Mouse (Mus musculus) naive thymus-derived CD4-positive, alpha-beta T cell, adult 5 months (primary cell): Measurements from ENCODE around the gene Ifne. TPM values are rescaled to one million over a fixed set of nuclear protein-coding genes. Genes with fewer than 3 reads are reported as not detected.

ENCODE experiments used
- polyA plus RNA-seq: library from polyadenylated mRNA; unstranded; fragments of 100-300 nt; shearing (Covaris generic); gene quantifications from one replicate; pipeline ENCODE4 v1.2.1, GENCODE M21; 2017

The Ifne gene
- not detected for polyA plus RNA-seq

GRCm38 (mm10) chr4:88880101-88880500 is at the start of gene Ifne:
TSS of gene Ifne (minus strand) at chr4:88880201.

GRCm38 (mm10) chr4:88849698-88850097 is 30.3 kb downstream of the Ifne start, which contains the start of gene Ifna1:
TSS of gene Ifna1 (plus strand) at chr4:88850087.

GRCm38 (mm10) chr4:88841438-88841911 is 38.5 kb downstream of the Ifne start, which contains the start of gene Ifna4:
TSS of gene Ifna4 (plus strand) at chr4:88841861.

GRCm38 (mm10) chr4:88835225-88835624 is 44.8 kb downstream of the Ifne start, which contains the start of gene Ifna5:
TSS of gene Ifna5 (plus strand) at chr4:88835525.

Other genes starting within 250 kb of the Ifne start
- not detected for gene C87499, start 245.8 kb downstream of the Ifne start, polyA plus RNA-seq
- not detected for gene Ifna13, start 235.7 kb downstream of the Ifne start, polyA plus RNA-seq
- gene Ifna16, start 203.3 kb downstream of the Ifne start, polyA plus RNA-seq: not detected
- not detected for gene Ifna2, start 196.3 kb downstream of the Ifne start, polyA plus RNA-seq
- gene Ifnab, start 188.8 kb downstream of the Ifne start, polyA plus RNA-seq: 0.45 TPM
- 1.4 TPM for gene Gm26566, start 158.4 kb downstream of the Ifne start, polyA plus RNA-seq
- 27.2 TPM for gene Klhl9, start 157.7 kb downstream of the Ifne start, polyA plus RNA-seq
- not detected for gene Gm13271, start 125.3 kb downstream of the Ifne start, polyA plus RNA-seq
- gene Gm13283, start 120.1 kb downstream of the Ifne start, polyA plus RNA-seq: 0.36 TPM
- not detected for gene Gm13290, start 106.4 kb downstream of the Ifne start, polyA plus RNA-seq
- not detected for gene Gm13289, start 103.3 kb downstream of the Ifne start, polyA plus RNA-seq
- gene Gm13272, start 100.4 kb downstream of the Ifne start, polyA plus RNA-seq: not detected
- not detected for gene Ifnz, start 98.1 kb downstream of the Ifne start, polyA plus RNA-seq
- gene Gm13276, start 94.5 kb downstream of the Ifne start, polyA plus RNA-seq: not detected
- gene Gm13277, start 91.6 kb downstream of the Ifne start, polyA plus RNA-seq: not detected
- gene Gm13278, start 88.7 kb downstream of the Ifne start, polyA plus RNA-seq: not detected
- not detected for gene Gm13275, start 85.7 kb downstream of the Ifne start, polyA plus RNA-seq
- gene Gm13279, start 82.8 kb downstream of the Ifne start, polyA plus RNA-seq: not detected
- gene Gm13285, start 80.5 kb downstream of the Ifne start, polyA plus RNA-seq: not detected
- gene Gm13287, start 76.9 kb downstream of the Ifne start, polyA plus RNA-seq: not detected
- gene Gm13288, start 74.7 kb downstream of the Ifne start, polyA plus RNA-seq: 0.19 TPM
- gene Ifna7, start 64.0 kb downstream of the Ifne start, polyA plus RNA-seq: not detected
- gene Ifna11, start 60.2 kb downstream of the Ifne start, polyA plus RNA-seq: not detected
- not detected for gene Ifna6, start 52.8 kb downstream of the Ifne start, polyA plus RNA-seq
- not detected for gene Ifna5, start 44.7 kb downstream of the Ifne start, polyA plus RNA-seq
- not detected for gene Ifna4, start 38.3 kb downstream of the Ifne start, polyA plus RNA-seq
- not detected for gene Ifna1, start 30.1 kb downstream of the Ifne start, polyA plus RNA-seq